Mouse (Mus musculus) spleen, adult 2 months (tissue): ENCODE data around the gene Defb11. TPM values are rescaled to one million over a fixed set of nuclear protein-coding genes. Genes with fewer than 3 reads are reported as not detected.
"Not testable (repeated sequence)": the region's sequence is repeated elsewhere in the genome, so short reads cannot be mapped to it uniquely, and the experiment has no call there.

ENCODE experiments used
- DNase-seq, 2 experiments: peaks; one replicate each; pipeline versions ENCODE4 v3.0.0 to v3.0.0-alpha.2; 2012 to 2021; ENCODE audit warnings: low spot score in 2 of 2, low read depth in 1 of 2
- H3K27ac ChIP-seq: fragments of 200-500 bp; 2 replicates; pipeline ENCODE4 v1.5.1; 2012; ENCODE audit warnings: low read length, inconsistent platforms; ENCODE audit not compliant: insufficient read depth
- H3K27me3 ChIP-seq: fragments of 200-500 bp; 2 replicates; pipeline ENCODE4 v1.6.1; 2012; ENCODE audit warnings: mild to moderate bottlenecking, moderate library complexity, low read length, inconsistent platforms; ENCODE audit not compliant: control insufficient read depth, insufficient read depth
- H3K36me3 ChIP-seq: fragments of 200-500 bp; 2 replicates; pipeline ENCODE4 v1.6.1; 2012; ENCODE audit warnings: mild to moderate bottlenecking, low read length, inconsistent platforms; ENCODE audit not compliant: control insufficient read depth, insufficient read depth
- H3K4me1 ChIP-seq: fragments of 200-500 bp; 2 replicates; pipeline ENCODE4 v1.6.1; 2011; ENCODE audit warnings: inconsistent platforms; ENCODE audit not compliant: control insufficient read depth, insufficient read depth, insufficient read length
- H3K4me3 ChIP-seq: fragments of 200-500 bp; 2 replicates; pipeline ENCODE4 v1.5.1; 2011; ENCODE audit warnings: mild to moderate bottlenecking, inconsistent platforms; ENCODE audit not compliant: insufficient read depth, insufficient read length; ENCODE audit errors: extremely low read depth
- CTCF ChIP-seq: fragments of 200-500 bp; IDR thresholded peaks from 2 replicates; pipeline ENCODE4 v1.5.1; 2011; ENCODE audit warnings: mild to moderate bottlenecking, inconsistent platforms; ENCODE audit not compliant: insufficient read depth, insufficient read length, insufficient replicate concordance; ENCODE audit errors: extremely low read depth
- POLR2A ChIP-seq: fragments of 200-500 bp; IDR thresholded peaks from 2 replicates; pipeline ENCODE4 v1.6.1; 2011; ENCODE audit warnings: low read depth, low read length, inconsistent platforms
- WGBS: fragments of 180-500 bp; shearing (Covaris S2); methylation state at CpG from one replicate; pipeline ENCODE4 v1.1.7; 2018; 5-methylcytosine and 5-hydroxymethylcytosine counted together
- polyA plus RNA-seq: library from polyadenylated mRNA; depleted of rRNA; stranded (reverse); fragments of >200 nt; gene quantifications from 2 replicates; pipeline ENCODE4 v1.2.3, GENCODE M21; 2012; rRNA removed

Defb11 gene
- polyA plus RNA-seq, 1 experiment: not detected

GRCm38 (mm10) chr8:21915625-21916024, 9.4 kb upstream of the Defb11 start:
- TF ChIP-seq CTCF: no peak
- 83% methylated on average over 3 of the region's 3 CpGs for WGBS
- no peak for DNase-seq
- no peak overlapping the region for H3K27ac ChIP-seq
- H3K27me3 ChIP-seq: no peaks in the 10 kb centered on the region
- H3K36me3 ChIP-seq: no peaks in the 10 kb centered on the region
- H3K4me1 ChIP-seq: no peaks in the 10 kb centered on the region
- H3K4me3 ChIP-seq: no peak overlapping the region

- no peaks in the 10 kb centered on the region for H3K36me3 ChIP-seq
- 29% methylated on average over 2 of the region's 2 CpGs for WGBS
- no peaks in the 10 kb centered on the region for H3K27me3 ChIP-seq
- H3K4me1 ChIP-seq: no peaks in the 10 kb centered on the region
- no peak overlapping the region for H3K4me3 ChIP-seq
- no peak for DNase-seq
- TF ChIP-seq CTCF: no peak
- TF ChIP-seq POLR2A: no peak
- H3K27ac ChIP-seq: no peak overlapping the region
Observed at GRCm38 (mm10) chr8:21912554-21912953, 6.3 kb upstream of the Defb11 start.

- no peaks in the 10 kb centered on the region for H3K4me1 ChIP-seq
- no peak for DNase-seq
- 17% methylated on average over 1 of the region's 1 CpGs for WGBS
- H3K27ac ChIP-seq: no peak overlapping the region
- TF ChIP-seq CTCF (no peak), POLR2A (no peak)
- no peaks in the 10 kb centered on the region for H3K27me3 ChIP-seq
- H3K36me3 ChIP-seq: no peaks in the 10 kb centered on the region
- H3K4me3 ChIP-seq: no peak overlapping the region
Observed at GRCm38 (mm10) chr8:21911931-21912330, 5.7 kb upstream of the Defb11 start.

- H3K4me1 ChIP-seq, DNase-seq, H3K27ac ChIP-seq, H3K4me3 ChIP-seq, H3K27me3 ChIP-seq, H3K36me3 ChIP-seq: not testable (repeated sequence)
Observed at GRCm38 (mm10) chr8:21885321-21885720, 20.9 kb downstream of the Defb11 start, which contains the start of gene Defb9. TSS of gene Defb9 (minus strand) at chr8:21885421.

GRCm38 (mm10) chr8:21858586-21858985, 47.6 kb downstream of the Defb11 start, which contains the start of gene Defb10:
TSS of gene Defb10 (plus strand) at chr8:21858901.
- H3K36me3 ChIP-seq, H3K4me1 ChIP-seq: not testable (repeated sequence)
- 80% methylated on average over 1 of the region's 1 CpGs for WGBS

More at GRCm38 (mm10) chr8:21858586-21858985, 47.6 kb downstream of the Defb11 start, which contains the start of gene Defb10:
- H3K27ac ChIP-seq, H3K4me3 ChIP-seq, H3K27me3 ChIP-seq, DNase-seq: not testable (repeated sequence)

Other genes starting within 250 kb of the Defb11 start
- gene Defa34, start 240.6 kb downstream of the Defb11 start, polyA plus RNA-seq: not detected in 2 replicates
- gene AY761184, start 202.8 kb downstream of the Defb11 start, polyA plus RNA-seq: not detected in 2 replicates
- not detected in 2 replicates for gene Defa24, start 171.9 kb downstream of the Defb11 start, polyA plus RNA-seq
- gene Defb50, start 82.9 kb downstream of the Defb11 start, polyA plus RNA-seq: not detected in 2 replicates
- not detected in 2 replicates for gene Defb2, start 66.5 kb downstream of the Defb11 start, polyA plus RNA-seq
- gene Defb10, start 47.5 kb downstream of the Defb11 start, polyA plus RNA-seq: not detected in 2 replicates
- gene Defb9, start 21.0 kb downstream of the Defb11 start, polyA plus RNA-seq: not detected in 2 replicates
- gene Defb15, start 26.3 kb upstream of the Defb11 start, polyA plus RNA-seq: not detected in 2 replicates
- not detected in 2 replicates for gene Defb35, start 31.9 kb upstream of the Defb11 start, polyA plus RNA-seq
- not detected in 2 replicates for gene Defb13, start 40.4 kb upstream of the Defb11 start, polyA plus RNA-seq
- gene Fam90a1a, start 52.3 kb upstream of the Defb11 start, polyA plus RNA-seq: not detected in 2 replicates
- gene Ccdc70, start 63.4 kb upstream of the Defb11 start, polyA plus RNA-seq: not detected in 2 replicates
- 1.1 TPM in 2 replicates for gene Atp7b, start 153.9 kb upstream of the Defb11 start, polyA plus RNA-seq
- gene Alg11, start 154.3 kb upstream of the Defb11 start, polyA plus RNA-seq: 1.2 and 2.3 TPM in 2 replicates
- not detected in 2 replicates for gene Nek5, start 218.6 kb upstream of the Defb11 start, polyA plus RNA-seq